Mouse (Mus musculus) C2C12 (cell line): ENCODE data around the gene Etv6.

Experiments
- MAX ChIP-seq: IDR thresholded peaks from one replicate; pipeline ENCODE4 v1.6.1; 2011; ENCODE audit warnings: mild to moderate bottlenecking, control low read depth
- MYOD1 ChIP-seq: IDR thresholded peaks from one replicate; pipeline ENCODE4 v1.6.1; 2011; ENCODE audit warnings: low read depth; ENCODE audit not compliant: control insufficient read depth, insufficient read length

DNA sequence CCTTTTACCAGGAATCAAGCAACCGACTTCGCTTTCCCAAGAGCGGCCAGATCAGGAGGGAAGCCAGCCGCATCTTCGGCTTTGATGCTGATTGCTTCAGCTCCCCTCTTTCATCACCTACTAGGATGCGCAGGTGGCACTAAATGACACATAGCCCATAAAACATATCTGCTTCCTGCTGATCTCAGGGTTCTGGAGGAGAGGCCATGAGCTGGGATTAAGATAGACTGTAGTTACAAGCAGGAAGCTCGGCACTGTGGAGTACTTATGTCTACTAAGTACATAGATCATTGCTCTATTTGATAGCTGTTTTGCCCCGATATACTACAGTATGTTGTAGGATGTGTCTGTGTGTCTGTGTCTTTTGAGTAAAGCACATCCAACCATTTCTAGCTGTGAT, 68.0 kb downstream of the Etv6 start:
- TF ChIP-seq MYOD1 (no peak), MAX (no peak)
